Mouse (Mus musculus) heart, embryonic 16.5 days (tissue): ENCODE data around the gene Gdap1l1. TPM values are rescaled to one million over a fixed set of nuclear protein-coding genes. Genes with fewer than 3 reads are reported as not detected.
A peak's percentile ranks its signal among the peaks of the same experiment; 100 is the strongest.

Experiments used
- ATAC-seq: fragments of 200-750 bp; cut with Nextera tagmentation; replicated peaks from 2 replicates; pipeline ENCODE4 v1.8.0; 2017; ENCODE audit warnings: moderate number of reproducible peaks; ENCODE audit not compliant: insufficient read depth, low FRiP score; ENCODE audit errors: extremely low read depth
- H3K27ac ChIP-seq: fragments of 300-500 bp; sonication (generic); 2 replicates; pipeline ENCODE4 v1.5.1; 2014; ENCODE audit warnings: mild to moderate bottlenecking, low read length, control low read depth, moderate library complexity
- H3K27me3 ChIP-seq: fragments of 300-500 bp; sonication (generic); 2 replicates; pipeline ENCODE4 v1.6.1; 2014; ENCODE audit warnings: low read length, mixed read lengths; ENCODE audit not compliant: control insufficient read depth, insufficient read depth
- H3K36me3 ChIP-seq: fragments of 300-500 bp; sonication (generic); 2 replicates; pipeline ENCODE4 v1.6.1; 2014; ENCODE audit not compliant: control insufficient read depth, insufficient read depth
- H3K4me1 ChIP-seq: fragments of 300-500 bp; sonication (generic); 2 replicates; pipeline ENCODE4 v1.6.1; 2014; ENCODE audit warnings: low read length, mixed read lengths; ENCODE audit not compliant: control insufficient read depth, insufficient read depth
- H3K4me2 ChIP-seq: fragments of 300-500 bp; sonication (generic); 2 replicates; pipeline ENCODE4 v1.6.1; 2014; ENCODE audit warnings: low read depth, mild to moderate bottlenecking, control low read depth, low read length
- H3K4me3 ChIP-seq: fragments of 300-500 bp; sonication (generic); 2 replicates; pipeline ENCODE4 v1.5.1; 2014; ENCODE audit warnings: mild to moderate bottlenecking, control low read depth, low read length
- H3K9ac ChIP-seq: fragments of 300-500 bp; sonication (generic); 2 replicates; pipeline ENCODE4 v1.6.1; 2014; ENCODE audit warnings: low read length, control low read depth
- H3K9me3 ChIP-seq: fragments of 300-500 bp; sonication (generic); replicated peaks from 2 replicates; pipeline ENCODE4 v1.6.1; 2016; ENCODE audit warnings: low read length; ENCODE audit not compliant: control insufficient read depth
- WGBS: fragments of 180-500 bp; shearing (Covaris S2); extraction: QIAGEN DNeasy Blood & Tissue Kit; methylation state at CpG from one replicate; pipeline ENCODE4 v1.1.7; 2014; 5-methylcytosine and 5-hydroxymethylcytosine counted together
- polyA plus RNA-seq: library from polyadenylated mRNA; unstranded; fragments of >200 nt; fragmentation: Nextera tagmentation; extraction: Ambion mirVana; gene quantifications from 2 replicates; pipeline ENCODE4 v1.2.1, GENCODE M21; 2015

Gdap1l1 gene
- polyA plus RNA-seq, 1 experiment from 2014 or later = 0.18 TPM

- peak overlapping the region; percentile 48 for H3K4me2 ChIP-seq
- no peaks in the 10 kb centered on the region for H3K9me3 ChIP-seq
- ATAC-seq = no peak
- peaks cover 7% of the 10 kb centered on the region for H3K4me1 ChIP-seq
- 0 out of 2 replicates have a peak overlapping the region, but pooled peaks have one; percentile 8 for H3K9ac ChIP-seq
- no peaks in the 10 kb centered on the region for H3K36me3 ChIP-seq
- H3K27me3 ChIP-seq = peaks cover 23% of the 10 kb centered on the region
- WGBS = 3% methylated on average over 21 of the region's 21 CpGs
- H3K4me3 ChIP-seq = peak overlapping the region; percentile 23; the same call in 1 of the 2 replicates
- no peak overlapping the region for H3K27ac ChIP-seq
These were observed 43.3 kb downstream of the Gdap1l1 start for GRCm38 (mm10) chr2:163481539-163482029.

GRCm38 (mm10) chr2:163487360-163487759 is 49.1 kb downstream of the Gdap1l1 start:
- Histone ChIP-seq H3K4me2 (no peak overlapping the region), H3K27me3 (peaks cover 8% of the 10 kb centered on the region), H3K4me1 (no peaks in the 10 kb centered on the region), H3K27ac (no peak overlapping the region), H3K9me3 (no peaks in the 10 kb centered on the region), H3K9ac (no peak overlapping the region), H3K4me3 (no peak overlapping the region), H3K36me3 (no peaks in the 10 kb centered on the region)
- WGBS = 89% methylated on average over 3 of the region's 3 CpGs
- no peak for ATAC-seq

GRCm38 (mm10) chr2:163489725-163490291 is 51.5 kb downstream of the Gdap1l1 start:
- no peak overlapping the region for H3K9ac ChIP-seq
- H3K4me1 ChIP-seq = no peaks in the 10 kb centered on the region
- no peaks in the 10 kb centered on the region for H3K27me3 ChIP-seq
- no peaks in the 10 kb centered on the region for H3K9me3 ChIP-seq
- no peak for ATAC-seq
- no peak overlapping the region for H3K4me3 ChIP-seq
- no peaks in the 10 kb centered on the region for H3K36me3 ChIP-seq
- no peak overlapping the region for H3K27ac ChIP-seq
- WGBS = 50% methylated on average over 5 of the region's 5 CpGs
- no peak overlapping the region for H3K4me2 ChIP-seq

- no peaks in the 10 kb centered on the region for H3K36me3 ChIP-seq
- 88% methylated on average over 17 of the region's 17 CpGs for WGBS
- ATAC-seq = no peak
These were observed 52.4 kb downstream of the Gdap1l1 start for GRCm38 (mm10) chr2:163490656-163491055.

GRCm38 (mm10) chr2:163491351-163491750 is 53.1 kb downstream of the Gdap1l1 start:
- no peak overlapping the region for H3K27ac ChIP-seq
- no peaks in the 10 kb centered on the region for H3K27me3 ChIP-seq
- no peaks in the 10 kb centered on the region for H3K4me1 ChIP-seq
- no peak overlapping the region for H3K9ac ChIP-seq
- WGBS = 52% methylated on average over 7 of the region's 7 CpGs
- no peak for ATAC-seq
- H3K4me3 ChIP-seq = no peak overlapping the region
- no peaks in the 10 kb centered on the region for H3K36me3 ChIP-seq
- H3K9me3 ChIP-seq = no peaks in the 10 kb centered on the region
- H3K4me2 ChIP-seq = no peak overlapping the region

More at GRCm38 (mm10) chr2:163490656-163491055, 52.4 kb downstream of the Gdap1l1 start:
- Histone ChIP-seq H3K4me3 (no peak overlapping the region), H3K27me3 (no peaks in the 10 kb centered on the region), H3K4me2 (no peak overlapping the region), H3K9me3 (no peaks in the 10 kb centered on the region), H3K27ac (no peak overlapping the region), H3K4me1 (no peaks in the 10 kb centered on the region), H3K9ac (no peak overlapping the region)

- no peaks in the 10 kb centered on the region for H3K4me1 ChIP-seq
- no peak within 1 kb of the TSS for H3K27ac ChIP-seq
- ATAC-seq = no peak
- no peaks in the 10 kb centered on the region for H3K27me3 ChIP-seq
- no peaks in the 10 kb centered on the region for H3K9me3 ChIP-seq
- 71% methylated on average over 5 of the region's 5 CpGs for WGBS
- no peak within 1 kb of the TSS for H3K9ac ChIP-seq
- H3K36me3 ChIP-seq = no peaks in the 10 kb centered on the region
- H3K4me3 ChIP-seq = no peak within 1 kb of the TSS
- no peak within 1 kb of the TSS for H3K4me2 ChIP-seq
These were observed 53.7 kb downstream of the Gdap1l1 start, which contains the start of gene R3hdml for GRCm38 (mm10) chr2:163492018-163492417. TSS of gene R3hdml (plus strand) at chr2:163492318.

- H3K27ac ChIP-seq = no peak overlapping the region
- ATAC-seq = no peak
- no peak overlapping the region for H3K9ac ChIP-seq
- H3K4me3 ChIP-seq = no peak overlapping the region
- H3K4me2 ChIP-seq = no peak overlapping the region
- no peaks in the 10 kb centered on the region for H3K4me1 ChIP-seq
- no peaks in the 10 kb centered on the region for H3K27me3 ChIP-seq
- H3K36me3 ChIP-seq = no peaks in the 10 kb centered on the region
- 41% methylated on average over 5 of the region's 5 CpGs for WGBS
- H3K9me3 ChIP-seq = no peaks in the 10 kb centered on the region
These were observed 54.8 kb downstream of the Gdap1l1 start for GRCm38 (mm10) chr2:163493031-163493430.

GRCm38 (mm10) chr2:163493976-163494375 is 55.7 kb downstream of the Gdap1l1 start:
- Histone ChIP-seq H3K36me3 (no peaks in the 10 kb centered on the region), H3K27ac (no peak overlapping the region), H3K9me3 (no peaks in the 10 kb centered on the region), H3K4me2 (no peak overlapping the region), H3K4me3 (no peak overlapping the region), H3K9ac (no peak overlapping the region), H3K27me3 (no peaks in the 10 kb centered on the region), H3K4me1 (no peaks in the 10 kb centered on the region)
- ATAC-seq = no peak
- 21% methylated on average over 5 of the region's 5 CpGs for WGBS

- Histone ChIP-seq H3K9me3 (no peaks in the 10 kb centered on the region), H3K27me3 (no peaks in the 10 kb centered on the region), H3K36me3 (no peaks in the 10 kb centered on the region), H3K27ac (no peak overlapping the region), H3K4me3 (no peak overlapping the region), H3K9ac (no peak overlapping the region), H3K4me1 (no peaks in the 10 kb centered on the region), H3K4me2 (no peak overlapping the region)
- 26% methylated on average over 6 of the region's 6 CpGs for WGBS
- ATAC-seq = no peak
These were observed 56.2 kb downstream of the Gdap1l1 start for GRCm38 (mm10) chr2:163494456-163494855.
